ENCODE assay signal across 20 mouse cellular contexts in genomic region chr7:129253406-129253805, GRCm38 (mm10). TPM values are rescaled to one million over a fixed set of nuclear protein-coding genes. Genes with fewer than 3 reads are reported as not detected.
"Had no signal": no experiment of that assay in that cellular context is flagged by ENCODE, and none has a peak within 500 bp of the region (broad histone marks: within the 10 kb centered on the region; RNA-seq: fewer than 3 reads in every experiment).

No protein-coding gene starts in this region.

- H3K27ac ChIP-seq: neural tube, embryonic 13.5 days; neural tube, embryonic 15.5 days; stomach, embryonic 15.5 days; stomach, postnatal 0 days had no signal

- H3K9ac ChIP-seq: neural tube, embryonic 13.5 days; neural tube, embryonic 15.5 days; stomach, embryonic 15.5 days had no signal

- DNase-seq: retina, postnatal 1 day; right cerebral cortex, adult 18-20 months; right cerebral cortex, postnatal 14 days; right cerebral cortex, postnatal 25 days; right cerebral cortex, postnatal 4 days; spleen, adult 18-20 months; thymus, adult 18-20 months; thymus, adult 2 months; thymus, postnatal 14 days; thymus, postnatal 25 days; thymus, postnatal 36 days; thymus, postnatal 4 days had no signal

- H3K36me3 ChIP-seq: neural tube, embryonic 13.5 days; neural tube, embryonic 15.5 days; stomach, embryonic 15.5 days had no signal

- H3K4me2 ChIP-seq: neural tube, embryonic 13.5 days; neural tube, embryonic 15.5 days; stomach, embryonic 15.5 days had no signal

- H3K4me3 ChIP-seq: neural tube, embryonic 13.5 days; neural tube, embryonic 15.5 days; stomach, embryonic 15.5 days had no signal

- H3K9me3 ChIP-seq: neural tube, embryonic 13.5 days; neural tube, embryonic 15.5 days; stomach, embryonic 15.5 days had no signal

RNA-seq across cellular contexts. Expression of gene Plpp4, which starts 3.4 kb away (rescaled TPM):
- total RNA-seq: neutrophil, adult 5-6 weeks had no signal
- polyA plus RNA-seq: small intestine, adult 2 months; spleen, adult 2 months; thymus, postnatal 0 days had no signal
